Mouse (Mus musculus): ENCODE results near the gene Rnf24. TPM values are rescaled to one million over a fixed set of nuclear protein-coding genes. Genes with fewer than 3 reads are reported as not detected.

The Rnf24 gene
- polyA plus RNA-seq, 1 experiment from 2014 or later: 1.1 TPM

- no peak for TF ChIP-seq CTCF (IDR thresholded peaks at IDR 0.05; ENCODE audit: low read depth)
- H3K36me3 ChIP-seq (ENCODE audit: control insufficient read depth, insufficient read depth): peaks cover 65% of the 10 kb centered on the region
- H3K4me1 ChIP-seq (replicated peaks; ENCODE audit: control insufficient read depth, insufficient read depth, low read length): no peaks in the 10 kb centered on the region
- H3K9me3 ChIP-seq (ENCODE audit: control insufficient read depth): no peaks in the 10 kb centered on the region
- no peak overlapping the region for H3K27ac ChIP-seq (ENCODE audit: low read depth, low read length)
- H3K4me2 ChIP-seq (replicated peaks; ENCODE audit: low read depth): no peak overlapping the region
- no peak overlapping the region for H3K4me3 ChIP-seq (ENCODE audit: low read depth, low read length)
- H3K9ac ChIP-seq (ENCODE audit: low read depth, low read length): no peak overlapping the region
- H3K27me3 ChIP-seq (replicated peaks; ENCODE audit: control insufficient read depth, insufficient read depth, low read length): no peaks in the 10 kb centered on the region
- ATAC-seq: no peak
These were observed 62.0 kb downstream of the Rnf24 start for GRCm38 (mm10) chr2:131290669-131291068.

- TF ChIP-seq CTCF (IDR thresholded peaks at IDR 0.05; ENCODE audit: low read depth): peak; percentile 40
- Histone ChIP-seq H3K9ac (ENCODE audit: low read depth, low read length) (no peak overlapping the region), H3K27me3 (replicated peaks; ENCODE audit: control insufficient read depth, insufficient read depth, low read length) (no peaks in the 10 kb centered on the region), H3K4me1 (replicated peaks; ENCODE audit: control insufficient read depth, insufficient read depth, low read length) (no peaks in the 10 kb centered on the region), H3K27ac (ENCODE audit: low read depth, low read length) (no peak overlapping the region), H3K36me3 (ENCODE audit: control insufficient read depth, insufficient read depth) (peaks cover 52% of the 10 kb centered on the region), H3K4me2 (replicated peaks; ENCODE audit: low read depth) (no peak overlapping the region), H3K4me3 (ENCODE audit: low read depth, low read length) (no peak overlapping the region), H3K9me3 (ENCODE audit: control insufficient read depth) (no peaks in the 10 kb centered on the region)
- ATAC-seq: no peak
- WGBS: 88% methylated on average over 1 of the region's 1 CpGs
These were observed 66.4 kb downstream of the Rnf24 start for GRCm38 (mm10) chr2:131286276-131286675.

- no peaks in the 10 kb centered on the region for H3K27me3 ChIP-seq (replicated peaks; ENCODE audit: control insufficient read depth, insufficient read depth, low read length)
- ATAC-seq: no peak
- no peak overlapping the region for H3K4me2 ChIP-seq (replicated peaks; ENCODE audit: low read depth)
- no peaks in the 10 kb centered on the region for H3K4me1 ChIP-seq (replicated peaks; ENCODE audit: control insufficient read depth, insufficient read depth, low read length)
- no peak overlapping the region for H3K4me3 ChIP-seq (ENCODE audit: low read depth, low read length)
- no peaks in the 10 kb centered on the region for H3K9me3 ChIP-seq (ENCODE audit: control insufficient read depth)
- no peak for TF ChIP-seq CTCF (IDR thresholded peaks at IDR 0.05; ENCODE audit: low read depth)
- 81% methylated on average over 1 of the region's 1 CpGs for WGBS
- H3K36me3 ChIP-seq (ENCODE audit: control insufficient read depth, insufficient read depth): peaks cover 52% of the 10 kb centered on the region
- H3K27ac ChIP-seq (ENCODE audit: low read depth, low read length): no peak overlapping the region
- H3K9ac ChIP-seq (ENCODE audit: low read depth, low read length): no peak overlapping the region
These were observed 71.1 kb downstream of the Rnf24 start for GRCm38 (mm10) chr2:131281596-131281995.

- H3K9me3 ChIP-seq (ENCODE audit: control insufficient read depth): no peaks in the 10 kb centered on the region
- no peaks in the 10 kb centered on the region for H3K4me1 ChIP-seq (replicated peaks; ENCODE audit: control insufficient read depth, insufficient read depth, low read length)
- ATAC-seq: no peak
- TF ChIP-seq CTCF (IDR thresholded peaks at IDR 0.05; ENCODE audit: low read depth): no peak
- no peak overlapping the region for H3K4me3 ChIP-seq (ENCODE audit: low read depth, low read length)
- no peak overlapping the region for H3K4me2 ChIP-seq (replicated peaks; ENCODE audit: low read depth)
- peaks cover 58% of the 10 kb centered on the region for H3K36me3 ChIP-seq (ENCODE audit: control insufficient read depth, insufficient read depth)
- H3K27me3 ChIP-seq (replicated peaks; ENCODE audit: control insufficient read depth, insufficient read depth, low read length): no peaks in the 10 kb centered on the region
- H3K9ac ChIP-seq (ENCODE audit: low read depth, low read length): no peak overlapping the region
- WGBS: 90% methylated on average over 5 of the region's 5 CpGs
- H3K27ac ChIP-seq (ENCODE audit: low read depth, low read length): no peak overlapping the region
These were observed 76.0 kb downstream of the Rnf24 start for GRCm38 (mm10) chr2:131276722-131277121.

GRCm38 (mm10) chr2:131275493-131275892 lies 77.2 kb downstream of the Rnf24 start:
- Histone ChIP-seq H3K9ac (ENCODE audit: low read depth, low read length) (no peak overlapping the region), H3K9me3 (ENCODE audit: control insufficient read depth) (no peaks in the 10 kb centered on the region), H3K4me2 (replicated peaks; ENCODE audit: low read depth) (no peak overlapping the region), H3K27ac (ENCODE audit: low read depth, low read length) (no peak overlapping the region), H3K4me3 (ENCODE audit: low read depth, low read length) (no peak overlapping the region), H3K27me3 (replicated peaks; ENCODE audit: control insufficient read depth, insufficient read depth, low read length) (no peaks in the 10 kb centered on the region), H3K36me3 (ENCODE audit: control insufficient read depth, insufficient read depth) (peaks cover 48% of the 10 kb centered on the region), H3K4me1 (replicated peaks; ENCODE audit: control insufficient read depth, insufficient read depth, low read length) (no peaks in the 10 kb centered on the region)
- 95% methylated on average over 3 of the region's 3 CpGs for WGBS
- ATAC-seq: no peak
- TF ChIP-seq CTCF (IDR thresholded peaks at IDR 0.05; ENCODE audit: low read depth): no peak

GRCm38 (mm10) chr2:131265056-131265455 lies 87.6 kb downstream of the Rnf24 start:
- 0 out of 2 replicates have a peak overlapping the region, but pooled peaks have one; percentile 21 for H3K4me2 ChIP-seq (replicated peaks; ENCODE audit: low read depth)
- no peak overlapping the region for H3K27ac ChIP-seq (ENCODE audit: low read depth, low read length)
- ATAC-seq: no peak
- TF ChIP-seq CTCF (IDR thresholded peaks at IDR 0.05; ENCODE audit: low read depth): no peak
- peaks cover 6% of the 10 kb centered on the region for H3K4me1 ChIP-seq (replicated peaks; ENCODE audit: control insufficient read depth, insufficient read depth, low read length)
- H3K9me3 ChIP-seq (ENCODE audit: control insufficient read depth): no peaks in the 10 kb centered on the region
- H3K36me3 ChIP-seq (ENCODE audit: control insufficient read depth, insufficient read depth): no peaks in the 10 kb centered on the region
- H3K4me3 ChIP-seq (ENCODE audit: low read depth, low read length): no peak overlapping the region
- no peaks in the 10 kb centered on the region for H3K27me3 ChIP-seq (replicated peaks; ENCODE audit: control insufficient read depth, insufficient read depth, low read length)
- no peak overlapping the region for H3K9ac ChIP-seq (ENCODE audit: low read depth, low read length)
- 75% methylated on average over 2 of the region's 2 CpGs for WGBS

GRCm38 (mm10) chr2:131264027-131264426 lies 88.7 kb downstream of the Rnf24 start:
- WGBS: 41% methylated on average over 6 of the region's 6 CpGs
- H3K4me3 ChIP-seq (ENCODE audit: low read depth, low read length): 0 out of 2 replicates have a peak overlapping the region, but pooled peaks have one; percentile 89
- no peak for TF ChIP-seq CTCF (IDR thresholded peaks at IDR 0.05; ENCODE audit: low read depth)

More at GRCm38 (mm10) chr2:131264027-131264426, 88.7 kb downstream of the Rnf24 start:
- Histone ChIP-seq H3K4me1 (replicated peaks; ENCODE audit: control insufficient read depth, insufficient read depth, low read length) (peaks cover 6% of the 10 kb centered on the region), H3K27me3 (replicated peaks; ENCODE audit: control insufficient read depth, insufficient read depth, low read length) (no peaks in the 10 kb centered on the region), H3K27ac (ENCODE audit: low read depth, low read length) (no peak overlapping the region), H3K4me2 (replicated peaks; ENCODE audit: low read depth) (peak overlapping the region; percentile 76), H3K36me3 (ENCODE audit: control insufficient read depth, insufficient read depth) (no peaks in the 10 kb centered on the region), H3K9me3 (ENCODE audit: control insufficient read depth) (no peaks in the 10 kb centered on the region), H3K9ac (ENCODE audit: low read depth, low read length) (no peak overlapping the region)
- ATAC-seq: no peak
